Mouse (Mus musculus): ENCODE measurements around the gene Snrnp70. TPM values are rescaled to one million over a fixed set of nuclear protein-coding genes. Genes with fewer than 3 reads are reported as not detected.

The Snrnp70 gene
- total and polyA plus RNA-seq, 3 experiments, result 182 to 457 (median 197) TPM

GRCm38 (mm10) chr7:45353041-45353440 is 42.5 kb downstream of the Snrnp70 start:
- no peaks in the 10 kb centered on the region for H3K9me3 ChIP-seq (replicated peaks; ENCODE audit: low read length)
- no peaks in the 10 kb centered on the region for H3K4me1 ChIP-seq (ENCODE audit: control insufficient read depth in 1 of 2, insufficient read depth in 2 of 2)
- H3K4me3 ChIP-seq (replicated peaks in 1 of 3; ENCODE audit: low read depth in 2 of 3, low read length in 2 of 3, poor library complexity in 1 of 3), result no peak overlapping the region
- TF ChIP-seq NELFE (IDR thresholded peaks at IDR 0.05; ENCODE audit: low read depth, low read length), result no peak
- TF ChIP-seq ZNF384 (IDR thresholded peaks at IDR 0.05; ENCODE audit: low read depth, low read length), result no peak
- no peak for TF ChIP-seq MAZ (IDR thresholded peaks at IDR 0.05; ENCODE audit: low read depth, low read length)
- TF ChIP-seq EP300 (IDR thresholded peaks at IDR 0.05; ENCODE audit: low read length), result no peak
- no peak for TF ChIP-seq JUND (conservative IDR thresholded peaks at IDR 0.05; ENCODE audit: low read depth, low read length)
- TF ChIP-seq ZMIZ1 (IDR thresholded peaks at IDR 0.05; ENCODE audit: low read depth, low read length), result no peak
- TF ChIP-seq NRF1 (IDR thresholded peaks at IDR 0.05; ENCODE audit: low read depth, low read length), result no peak
- TF ChIP-seq MAX (IDR thresholded peaks at IDR 0.05; ENCODE audit: low read length), result no peak
- TF ChIP-seq ETS1 (conservative IDR thresholded peaks at IDR 0.05; ENCODE audit: low read depth, low read length), result no peak
- TF ChIP-seq RAD21 (IDR thresholded peaks at IDR 0.05; ENCODE audit: low read depth, low read length), result no peak
- no peak for TF ChIP-seq ZKSCAN1 (IDR thresholded peaks at IDR 0.05; ENCODE audit: borderline replicate concordance, low read depth, low read length)
- no peak for TF ChIP-seq HCFC1 (IDR thresholded peaks at IDR 0.05; ENCODE audit: low read depth, low read length)
- no peak for TF ChIP-seq JUN (IDR thresholded peaks at IDR 0.05; ENCODE audit: insufficient read depth, low read depth, low read length)
- peaks cover 47% of the 10 kb centered on the region for H3K27me3 ChIP-seq (replicated peaks)
- H3K4me2 ChIP-seq (ENCODE audit: insufficient read depth, low read depth, poor library complexity, severe bottlenecking), result no peak overlapping the region
- H3K79me2 ChIP-seq (replicated peaks; ENCODE audit: control insufficient read depth, extremely low read depth, insufficient read depth, poor library complexity, severe bottlenecking), result no peaks in the 10 kb centered on the region
- no peaks in the 10 kb centered on the region for H3K36me3 ChIP-seq (replicated peaks in 1 of 2; ENCODE audit: control insufficient read depth in 1 of 2, insufficient read depth in 1 of 2, low read length in 1 of 2)
- no peak overlapping the region for H3K27ac ChIP-seq (ENCODE audit: insufficient read depth, low read depth)
- dilution Hi-C loops (cut with MboI; ENCODE audit: extremely low pct_ligation_motif_present, extremely low pct_unique_long_range_greater_than_20kb, low sequenced_read_pairs), result no loop called here
- DNase-seq (ENCODE audit: extremely low read depth), result no peak
- H3K9ac ChIP-seq (ENCODE audit: insufficient read depth, low read depth), result no peak overlapping the region
- in situ Hi-C loops (cut with MboI; ENCODE audit: low pct_ligation_motif_present, low pct_unique_long_range_greater_than_20kb, low sequenced_read_pairs), result no loop called here

GRCm38 (mm10) chr7:45346905-45347304 is 48.6 kb downstream of the Snrnp70 start:
- Histone ChIP-seq H3K4me3 (replicated peaks in 1 of 3; ENCODE audit: low read depth in 2 of 3, low read length in 2 of 3, poor library complexity in 1 of 3) (no peak overlapping the region), H3K79me2 (replicated peaks; ENCODE audit: control insufficient read depth, extremely low read depth, insufficient read depth, poor library complexity, severe bottlenecking) (no peaks in the 10 kb centered on the region), H3K9me3 (replicated peaks; ENCODE audit: low read length) (no peaks in the 10 kb centered on the region), H3K9ac (ENCODE audit: insufficient read depth, low read depth) (no peak overlapping the region), H3K4me2 (ENCODE audit: insufficient read depth, low read depth, poor library complexity, severe bottlenecking) (no peak overlapping the region), H3K27me3 (replicated peaks) (peaks cover 30% of the 10 kb centered on the region), H3K36me3 (replicated peaks in 1 of 2; ENCODE audit: control insufficient read depth in 1 of 2, insufficient read depth in 1 of 2, low read length in 1 of 2) (no peaks in the 10 kb centered on the region), H3K27ac (ENCODE audit: insufficient read depth, low read depth) (no peak overlapping the region), H3K4me1 (ENCODE audit: control insufficient read depth in 1 of 2, insufficient read depth in 2 of 2) (no peaks in the 10 kb centered on the region)
- TF ChIP-seq ELF1 (IDR thresholded peaks at IDR 0.05; ENCODE audit: low read depth, low read length) (no peak), USF1 (IDR thresholded peaks at IDR 0.05; ENCODE audit: low read depth, low read length) (no peak), IRF4 (IDR thresholded peaks at IDR 0.05; ENCODE audit: low read depth, low read length) (no peak), ZNF384 (IDR thresholded peaks at IDR 0.05; ENCODE audit: low read depth, low read length) (no peak)
- DNase-seq (ENCODE audit: extremely low read depth), result no peak
- in situ Hi-C loops (cut with MboI; ENCODE audit: low pct_ligation_motif_present, low pct_unique_long_range_greater_than_20kb, low sequenced_read_pairs) (loop anchor here (5.0 kb wide), 1 partner anchor 40 kb away; no protein-coding TSS in a partner anchor), dilution Hi-C loops (cut with MboI; ENCODE audit: extremely low pct_ligation_motif_present, extremely low pct_unique_long_range_greater_than_20kb, low sequenced_read_pairs) (no loop called here)
